Mouse (Mus musculus) thymus, adult 2 months (tissue): ENCODE data around the gene Ap1s1.

Experiments
- CTCF ChIP-seq: fragments of 200-500 bp; IDR thresholded peaks from 2 replicates; pipeline ENCODE4 v1.5.1; 2012; ENCODE audit warnings: mild to moderate bottlenecking, control low read depth, low read length, moderate library complexity, borderline replicate concordance; ENCODE audit not compliant: control insufficient read depth, poor library complexity, insufficient read depth; ENCODE audit errors: extremely low read depth
- POLR2A ChIP-seq: fragments of 200-500 bp; IDR thresholded peaks from 2 replicates; pipeline ENCODE4 v1.6.1; 2012; ENCODE audit warnings: mild to moderate bottlenecking, low read length, control low read depth, moderate library complexity; ENCODE audit not compliant: control insufficient read depth, poor library complexity, insufficient read depth; ENCODE audit errors: extremely low read depth

DNA sequence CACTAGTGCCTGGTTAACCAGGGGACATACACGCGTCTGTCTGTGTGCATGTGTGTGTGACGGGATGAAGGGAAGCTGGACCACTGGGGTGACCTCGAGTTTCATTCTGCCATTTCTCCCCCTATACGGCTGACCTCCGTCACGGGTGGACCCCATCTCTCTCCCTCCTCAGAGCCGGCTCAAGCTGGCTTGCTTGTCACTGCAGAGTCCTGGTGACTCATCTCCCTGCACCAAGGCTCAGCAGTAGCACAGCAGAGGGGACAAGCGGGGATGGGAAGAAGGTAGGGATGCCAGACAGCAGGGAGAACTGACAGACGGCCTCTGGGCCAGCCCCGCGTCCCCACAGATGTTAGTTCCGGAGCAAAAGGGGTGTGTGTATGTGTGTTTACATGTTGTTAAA, 9.7 kb downstream of the Ap1s1 start:
- TF ChIP-seq CTCF (no peak), POLR2A (no peak)
